12 mouse cellular contexts compared by ENCODE assay signal in the genomic region with DNA sequence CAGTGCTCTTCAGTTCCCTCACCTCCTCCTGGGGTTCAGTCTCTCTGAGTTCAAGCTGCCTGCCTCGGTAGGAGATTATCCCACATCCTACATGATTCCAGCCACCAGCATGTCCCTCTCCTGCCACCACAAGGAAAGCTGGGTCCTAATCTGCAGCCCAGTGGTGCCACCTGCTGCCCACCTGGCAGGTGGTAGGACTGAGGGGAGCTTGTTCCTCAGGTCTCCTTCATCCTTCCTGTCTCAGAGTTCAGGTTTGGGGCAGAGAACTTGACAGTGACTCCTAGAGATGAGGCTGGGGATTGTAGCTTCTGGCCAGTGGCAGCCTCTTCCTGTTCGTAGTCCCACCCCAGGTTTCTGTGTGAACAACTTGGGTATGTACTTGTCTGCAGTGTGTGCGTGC. TPM values are rescaled to one million over a fixed set of nuclear protein-coding genes. Genes with fewer than 3 reads are reported as not detected.
DNase-seq lines count a peak whose midpoint lies in the region; ATAC-seq lines count a peak whose summit lies in the region.
"Had no signal": no experiment of that assay in that cellular context is flagged by ENCODE, and none has a peak within 500 bp of the region (broad histone marks: within the 10 kb centered on the region; RNA-seq: fewer than 3 reads in every experiment).

No protein-coding gene starts in this region.

- H3K9me3 ChIP-seq in intestine, embryonic 16.5 days (ENCODE audit: control insufficient read depth, low read length): no peaks in the 10 kb centered on the region
- H3K9me3 ChIP-seq: liver, embryonic 13.5 days had no signal

- 0 out of 2 replicates have a peak, but pooled peaks have one; percentile 46 for ATAC-seq in frontal cortex, adult (ENCODE audit: low TSS enrichment)
- 0 out of 2 replicates have a peak, but pooled peaks have one; percentile 29 for ATAC-seq in intestine, embryonic 16.5 days
- ATAC-seq in neutrophil, adult 5-6 weeks (ENCODE audit: extremely low read depth, insufficient number of reproducible peaks, low FRiP score, poor library complexity, severe bottlenecking): peak; percentile 13; the same call in 1 of the 2 replicates

- 61% methylated on average over 3 of the region's 3 CpGs for WGBS in intestine, embryonic 16.5 days

- H3K36me3 ChIP-seq in intestine, embryonic 16.5 days (ENCODE audit: control insufficient read depth, insufficient read depth, low read length): no peaks in the 10 kb centered on the region
- H3K36me3 ChIP-seq: liver, embryonic 13.5 days had no signal

- no peak for DNase-seq in frontal cortex, postnatal 36 days (ENCODE audit: low spot score in 2 of 2)
- DNase-seq in ovary, postnatal 36 days (ENCODE audit: low spot score): peak; percentile 49
- DNase-seq in ovary, adult 18-20 months (ENCODE audit: low spot score): no peak
- no peak for DNase-seq in cerebellum, postnatal 14 days
- no peak for DNase-seq in layer of hippocampus, adult 18-20 months (ENCODE audit: low spot score in 2 of 2)
- DNase-seq: heart, postnatal 10 days; liver, embryonic 13.5 days; thymus, adult 18-20 months had no signal

- no peak overlapping the region for H3K9ac ChIP-seq in intestine, embryonic 16.5 days (ENCODE audit: low read depth, low read length)
- H3K9ac ChIP-seq: liver, embryonic 13.5 days had no signal

- peaks cover 5% of the 10 kb centered on the region; the same call in 1 of the 2 replicates for H3K4me1 ChIP-seq in intestine, embryonic 16.5 days (ENCODE audit: control insufficient read depth, insufficient read depth, low read length)
- H3K4me1 ChIP-seq: liver, embryonic 13.5 days had no signal

- H3K27me3 ChIP-seq in intestine, embryonic 16.5 days (replicated peaks; ENCODE audit: control insufficient read depth, insufficient read depth, low read length): no peaks in the 10 kb centered on the region
- H3K27me3 ChIP-seq: liver, embryonic 13.5 days had no signal

- H3K27ac ChIP-seq in intestine, embryonic 16.5 days (ENCODE audit: low read length): no peak overlapping the region
- H3K27ac ChIP-seq: liver, embryonic 13.5 days had no signal

- H3K4me2 ChIP-seq in intestine, embryonic 16.5 days (ENCODE audit: low read depth, low read length): no peak overlapping the region
- H3K4me2 ChIP-seq: liver, embryonic 13.5 days had no signal

- H3K4me3 ChIP-seq in intestine, embryonic 16.5 days (ENCODE audit: low read length): no peak overlapping the region
- H3K4me3 ChIP-seq: liver, embryonic 13.5 days had no signal

RNA-seq across cellular contexts. Expression of a gene that starts 17.2 kb away (rescaled TPM):
- polyA plus RNA-seq in intestine, embryonic 16.5 days (2015; fragmentation: Nextera tagmentation; extraction: Ambion mirVana): 1.1 and 1.2 TPM in 2 replicates
- 31.7 and 34.7 TPM in 2 replicates for total RNA-seq in neutrophil, adult 5-6 weeks (2017)
- under 1 TPM; 0.25 to 0.40 TPM for total RNA-seq in layer of hippocampus, adult 18-20 months (2021)

RNA-seq across cellular contexts. Expression of a gene that starts 23.7 kb away (rescaled TPM):
- polyA plus RNA-seq in intestine, embryonic 16.5 days (2015; fragmentation: Nextera tagmentation; extraction: Ambion mirVana): 156 and 160 TPM in 2 replicates
- total RNA-seq in neutrophil, adult 5-6 weeks (2017): 8.6 and 9.6 TPM in 2 replicates
- not detected for total RNA-seq in layer of hippocampus, adult 18-20 months (2021)

RNA-seq across cellular contexts. Expression of a gene that starts 51.4 kb away (rescaled TPM):
- 0.38 and 0.48 TPM in 2 replicates for polyA plus RNA-seq in intestine, embryonic 16.5 days (2015; fragmentation: Nextera tagmentation; extraction: Ambion mirVana)
- total RNA-seq in neutrophil, adult 5-6 weeks (2017): not detected in 2 replicates
- under 1 TPM; 0.18 to 0.40 TPM for total RNA-seq in layer of hippocampus, adult 18-20 months (2021)
- total RNA-seq: ES-E14; heart, postnatal 10 days had no signal
- polyA plus RNA-seq: liver, embryonic 13.5 days had no signal

Comparison
In these comparisons a context has a peak if more than half of its experiments do, and no peak if none do; other contexts are left out.
1. RNA of a gene that starts 17.2 kb away (total RNA-seq): 31.7 to 34.7 TPM in neutrophil, adult 5-6 weeks; 0.25 to 0.40 TPM in layer of hippocampus, adult 18-20 months; every median in the first group is over 10 times any median in the second.
2. Peak in every context shown above with its lines, with median percentiles within 50 percentile points of each other: ATAC-seq.